Mouse (Mus musculus) limb, embryonic 15.5 days (tissue): ENCODE results near the gene 2900011O08Rik. TPM values are rescaled to one million over a fixed set of nuclear protein-coding genes. Genes with fewer than 3 reads are reported as not detected.
A peak's percentile ranks its signal among the peaks of the same experiment; 100 is the strongest.
"Not testable (repeated sequence)": the region's sequence is repeated elsewhere in the genome, so short reads cannot be mapped to it uniquely, and the experiment has no call there.

Experiments
- ATAC-seq: fragments of 200-750 bp; cut with Nextera tagmentation; 2 replicates; pipeline ENCODE4 v1.8.0; 2017; ENCODE audit warnings: low read depth, moderate TSS enrichment; ENCODE audit not compliant: insufficient number of reproducible peaks, low FRiP score, low TSS enrichment
- H3K27ac ChIP-seq: fragments of 300-500 bp; sonication (generic); 2 replicates; pipeline ENCODE4 v1.5.1; 2015; ENCODE audit warnings: moderate library complexity, mild to moderate bottlenecking, inconsistent platforms
- H3K27me3 ChIP-seq: fragments of 300-500 bp; sonication (generic); 2 replicates; pipeline ENCODE4 v1.6.1; 2015; ENCODE audit warnings: inconsistent platforms
- H3K36me3 ChIP-seq: fragments of 300-500 bp; sonication (generic); 2 replicates; pipeline ENCODE4 v1.6.1; 2015; ENCODE audit warnings: inconsistent platforms
- H3K4me1 ChIP-seq: fragments of 300-500 bp; sonication (generic); 2 replicates; pipeline ENCODE4 v1.6.1; 2015; ENCODE audit warnings: inconsistent platforms
- H3K4me2 ChIP-seq: fragments of 300-500 bp; sonication (generic); 2 replicates; pipeline ENCODE4 v1.6.1; 2015; ENCODE audit warnings: mild to moderate bottlenecking, inconsistent platforms
- H3K4me3 ChIP-seq: fragments of 300-500 bp; sonication (generic); 2 replicates; pipeline ENCODE4 v1.5.1; 2015; ENCODE audit warnings: mild to moderate bottlenecking, inconsistent platforms
- H3K9ac ChIP-seq: fragments of 300-500 bp; sonication (generic); 2 replicates; pipeline ENCODE4 v1.6.1; 2015; ENCODE audit warnings: inconsistent platforms
- H3K9me3 ChIP-seq: fragments of 300-500 bp; sonication (generic); 2 replicates; pipeline ENCODE4 v1.6.1; 2016; ENCODE audit warnings: inconsistent platforms
- WGBS: fragments of 180-500 bp; shearing (Covaris S2); methylation state at CpG from one replicate; pipeline ENCODE4 v1.1.7; 2015; 5-methylcytosine and 5-hydroxymethylcytosine counted together
- polyA plus RNA-seq: library from polyadenylated mRNA; unstranded; fragments of >200 nt; fragmentation: Nextera tagmentation; extraction: Ambion mirVana; gene quantifications from 2 replicates; pipeline ENCODE4 v1.2.1, GENCODE M21; 2015

Gene 2900011O08Rik
- polyA plus RNA-seq, 1 experiment from 2014 or later = 1.4 TPM

- not testable (repeated sequence) for H3K27ac ChIP-seq, H3K36me3 ChIP-seq, H3K4me2 ChIP-seq, H3K4me3 ChIP-seq, ATAC-seq, H3K9me3 ChIP-seq, H3K27me3 ChIP-seq, H3K4me1 ChIP-seq, H3K9ac ChIP-seq
- 80% methylated on average over 4 of the region's 4 CpGs for WGBS
Measured at GRCm38 (mm10) chr16:13976358-13976896, 10.0 kb upstream of the 2900011O08Rik start.

DNA sequence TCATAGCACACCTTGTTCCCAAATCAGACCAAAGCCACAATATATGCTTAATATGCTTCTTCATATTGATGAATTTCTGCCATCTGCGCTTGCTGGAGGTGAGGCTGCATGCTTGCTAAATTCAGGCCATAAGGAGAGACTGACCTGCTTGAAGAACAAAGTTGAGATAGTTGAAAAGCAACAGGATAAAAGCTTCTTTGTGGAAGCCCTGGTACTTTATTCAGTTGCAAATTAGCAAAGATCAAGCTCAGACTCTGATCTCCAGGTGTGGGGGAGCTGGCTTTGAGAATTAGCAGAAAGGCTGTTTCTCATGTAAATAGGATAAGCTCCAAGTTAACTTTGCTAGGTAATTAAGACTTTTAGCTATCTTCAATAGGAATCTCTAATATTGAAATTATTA lies 9.4 kb upstream of the 2900011O08Rik start:
- H3K4me2 ChIP-seq, H3K9ac ChIP-seq, H3K9me3 ChIP-seq, H3K27ac ChIP-seq, H3K36me3 ChIP-seq, ATAC-seq, H3K4me3 ChIP-seq, H3K27me3 ChIP-seq, H3K4me1 ChIP-seq: not testable (repeated sequence)
- 66% methylated on average over 1 of the region's 1 CpGs for WGBS

- H3K27ac ChIP-seq, H3K36me3 ChIP-seq, H3K9ac ChIP-seq, H3K4me3 ChIP-seq, H3K4me2 ChIP-seq, H3K9me3 ChIP-seq, H3K4me1 ChIP-seq, H3K27me3 ChIP-seq, ATAC-seq: not testable (repeated sequence)
- WGBS = 83% methylated on average over 3 of the region's 3 CpGs
Measured at GRCm38 (mm10) chr16:13981726-13982125, 4.7 kb upstream of the 2900011O08Rik start.

GRCm38 (mm10) chr16:13983161-13983560 lies 3.2 kb upstream of the 2900011O08Rik start:
- WGBS = 92% methylated on average over 5 of the region's 5 CpGs
- Histone ChIP-seq H3K9me3 (no peaks in the 10 kb centered on the region), H3K36me3 (no peaks in the 10 kb centered on the region), H3K4me3 (no peak overlapping the region), H3K4me1 (peaks cover 9% of the 10 kb centered on the region), H3K9ac (no peak overlapping the region), H3K4me2 (no peak overlapping the region), H3K27me3 (no peaks in the 10 kb centered on the region), H3K27ac (no peak overlapping the region)
- ATAC-seq = no peak

- H3K4me1 ChIP-seq = peaks cover 9% of the 10 kb centered on the region
- ATAC-seq = no peak
- H3K4me2 ChIP-seq = peak overlapping the region; percentile 81
- H3K9ac ChIP-seq = 0 out of 2 replicates have a peak overlapping the region, but pooled peaks have one; percentile 11
- 57% methylated on average over 3 of the region's 3 CpGs for WGBS
- no peaks in the 10 kb centered on the region for H3K27me3 ChIP-seq
- H3K36me3 ChIP-seq = no peaks in the 10 kb centered on the region
- H3K4me3 ChIP-seq = peak overlapping the region; percentile 41
- no peaks in the 10 kb centered on the region for H3K9me3 ChIP-seq
- H3K27ac ChIP-seq = no peak overlapping the region
Measured at GRCm38 (mm10) chr16:13986197-13986573, 219 bp upstream of the 2900011O08Rik start.

DNA sequence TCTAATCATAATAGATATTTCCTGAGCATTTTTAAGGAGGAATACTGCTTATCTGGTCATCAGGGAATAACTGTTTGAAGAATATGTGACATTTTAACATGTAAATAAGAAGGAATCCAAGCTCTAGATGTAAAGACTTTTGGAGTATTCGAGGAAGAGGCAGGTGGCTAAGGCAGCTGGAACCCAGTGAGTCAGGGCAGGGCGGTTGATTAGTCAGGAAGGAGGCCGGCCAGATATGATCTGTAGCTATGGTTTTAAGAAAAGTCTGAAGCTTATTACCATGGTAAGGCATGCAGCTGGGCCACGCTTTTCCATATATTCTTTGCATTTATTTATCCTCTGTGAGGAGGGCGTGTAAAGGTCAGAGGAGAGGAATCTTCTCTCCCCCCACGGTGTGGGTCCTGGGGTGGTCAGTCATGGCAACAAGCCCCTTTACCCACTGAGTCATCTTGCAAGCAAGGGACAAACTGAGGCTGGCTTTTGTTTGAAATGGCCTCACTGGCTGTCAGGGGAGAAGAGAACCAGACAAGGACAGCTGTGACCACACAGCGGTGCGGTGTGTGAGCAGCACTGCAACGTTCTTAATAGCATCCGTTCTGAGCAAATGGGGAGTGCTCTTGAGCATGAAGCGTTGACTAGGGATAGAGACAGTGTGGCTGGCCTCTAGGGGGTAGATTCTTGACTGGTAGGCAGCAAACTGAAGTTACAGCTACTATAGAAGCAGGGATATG lies 6.3 kb downstream of the 2900011O08Rik start:
- 85% methylated on average over 11 of the region's 11 CpGs for WGBS
- Histone ChIP-seq H3K4me2 (no peak overlapping the region), H3K27me3 (no peaks in the 10 kb centered on the region), H3K4me3 (no peak overlapping the region), H3K36me3 (no peaks in the 10 kb centered on the region), H3K9me3 (no peaks in the 10 kb centered on the region), H3K9ac (no peak overlapping the region), H3K4me1 (no peaks in the 10 kb centered on the region), H3K27ac (no peak overlapping the region)
- no peak for ATAC-seq

- Histone ChIP-seq H3K9ac (no peak overlapping the region), H3K27ac (no peak overlapping the region), H3K9me3 (no peaks in the 10 kb centered on the region), H3K27me3 (no peaks in the 10 kb centered on the region), H3K4me2 (no peak overlapping the region), H3K4me1 (no peaks in the 10 kb centered on the region), H3K4me3 (no peak overlapping the region), H3K36me3 (no peaks in the 10 kb centered on the region)
- no peak for ATAC-seq
- WGBS = 88% methylated on average over 1 of the region's 1 CpGs
Measured at GRCm38 (mm10) chr16:13994076-13994475, 7.7 kb downstream of the 2900011O08Rik start.

- no peak overlapping the region for H3K4me3 ChIP-seq
- H3K27me3 ChIP-seq = no peaks in the 10 kb centered on the region
- no peaks in the 10 kb centered on the region for H3K36me3 ChIP-seq
- H3K4me2 ChIP-seq = no peak overlapping the region
- WGBS = 75% methylated on average over 1 of the region's 1 CpGs
- H3K9ac ChIP-seq = no peak overlapping the region
- H3K4me1 ChIP-seq = no peaks in the 10 kb centered on the region
- H3K27ac ChIP-seq = no peak overlapping the region
- no peak for ATAC-seq
- H3K9me3 ChIP-seq = no peaks in the 10 kb centered on the region
Measured at GRCm38 (mm10) chr16:13994502-13994901, 8.1 kb downstream of the 2900011O08Rik start.

- no peak overlapping the region for H3K9ac ChIP-seq
- H3K9me3 ChIP-seq = no peaks in the 10 kb centered on the region
- H3K4me2 ChIP-seq = no peak overlapping the region
- peaks cover 2% of the 10 kb centered on the region; the same call in 1 of the 2 replicates for H3K4me1 ChIP-seq
- 51% methylated on average over 8 of the region's 8 CpGs for WGBS
- H3K4me3 ChIP-seq = no peak overlapping the region
- ATAC-seq = no peak
- H3K27ac ChIP-seq = no peak overlapping the region
- H3K27me3 ChIP-seq = no peaks in the 10 kb centered on the region
- no peaks in the 10 kb centered on the region for H3K36me3 ChIP-seq
Measured at GRCm38 (mm10) chr16:14003386-14004130, 17.2 kb downstream of the 2900011O08Rik start.

- Histone ChIP-seq H3K9ac (no peak overlapping the region), H3K36me3 (no peaks in the 10 kb centered on the region), H3K4me1 (peaks cover 2% of the 10 kb centered on the region; the same call in 1 of the 2 replicates), H3K9me3 (no peaks in the 10 kb centered on the region), H3K4me3 (no peak overlapping the region), H3K4me2 (no peak overlapping the region), H3K27ac (no peak overlapping the region), H3K27me3 (no peaks in the 10 kb centered on the region)
- ATAC-seq = 0 out of 2 replicates have a peak, but pooled peaks have one; percentile 44
- WGBS = 30% methylated on average over 3 of the region's 3 CpGs
Measured at GRCm38 (mm10) chr16:14004170-14004569, 17.8 kb downstream of the 2900011O08Rik start.

DNA sequence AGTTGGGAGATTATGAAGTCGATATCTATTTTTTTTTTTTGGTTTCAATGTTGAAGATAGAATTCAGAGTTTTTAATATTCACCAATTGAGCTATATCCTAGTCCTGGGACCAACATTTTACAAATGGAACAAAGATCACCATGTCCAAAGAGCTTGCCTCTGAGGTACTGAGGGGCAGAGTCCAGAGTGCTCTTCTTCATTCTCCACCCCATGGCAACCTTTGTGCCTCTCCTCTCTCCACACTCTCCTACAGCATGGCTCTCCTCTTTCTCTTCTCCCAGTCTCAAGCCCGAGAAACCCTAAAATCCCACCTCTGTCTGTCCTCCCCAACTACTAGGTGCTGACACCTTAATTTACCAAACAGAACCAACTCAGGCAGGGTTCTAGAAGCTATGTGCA lies 18.3 kb downstream of the 2900011O08Rik start:
- Histone ChIP-seq H3K27me3 (no peaks in the 10 kb centered on the region), H3K9ac (no peak overlapping the region), H3K4me2 (no peak overlapping the region), H3K27ac (no peak overlapping the region), H3K9me3 (no peaks in the 10 kb centered on the region), H3K4me3 (no peak overlapping the region), H3K36me3 (no peaks in the 10 kb centered on the region), H3K4me1 (peaks cover 2% of the 10 kb centered on the region; the same call in 1 of the 2 replicates)
- ATAC-seq = no peak
- WGBS = 84% methylated on average over 2 of the region's 2 CpGs

DNA sequence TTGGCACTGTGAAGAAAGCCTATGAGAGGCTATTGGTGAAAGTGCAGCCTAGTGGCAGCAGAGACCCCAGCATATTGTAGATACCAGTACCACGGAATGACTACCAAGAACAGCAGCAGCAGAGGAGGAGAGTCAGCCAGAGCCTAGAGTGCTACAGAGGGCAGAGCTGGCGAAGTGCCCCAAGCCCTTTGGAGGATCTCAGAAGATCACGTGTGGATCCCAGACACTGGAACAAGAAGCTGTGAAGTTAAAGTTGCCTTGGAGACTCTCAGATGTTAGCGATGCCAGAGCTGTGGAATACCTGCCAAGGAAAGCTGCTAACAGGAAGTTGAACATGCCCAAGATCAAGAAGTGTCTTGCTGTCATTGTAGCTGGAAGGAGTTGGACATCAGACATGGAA lies 18.9 kb downstream of the 2900011O08Rik start:
- Histone ChIP-seq H3K4me1 (peaks cover 2% of the 10 kb centered on the region; the same call in 1 of the 2 replicates), H3K36me3 (no peaks in the 10 kb centered on the region), H3K9me3 (no peaks in the 10 kb centered on the region), H3K27me3 (no peaks in the 10 kb centered on the region), H3K4me2 (no peak overlapping the region), H3K4me3 (no peak overlapping the region), H3K27ac (no peak overlapping the region), H3K9ac (no peak overlapping the region)
- WGBS = 79% methylated on average over 4 of the region's 4 CpGs
- no peak for ATAC-seq
